Mouse (Mus musculus) lung, embryonic 16.5 days (tissue): ENCODE data around the gene Gys1. TPM values are rescaled to one million over a fixed set of nuclear protein-coding genes. Genes with fewer than 3 reads are reported as not detected.

Source experiments
- ATAC-seq: fragments of 200-750 bp; cut with Nextera tagmentation; 2 replicates; pipeline ENCODE4 v1.8.0; 2017; ENCODE audit warnings: low read depth, mild to moderate bottlenecking, moderate library complexity
- H3K27ac ChIP-seq: fragments of 300-500 bp; sonication (generic); 2 replicates; pipeline ENCODE4 v1.5.1; 2014; ENCODE audit warnings: mild to moderate bottlenecking, control low read depth, low read length
- H3K27me3 ChIP-seq: fragments of 300-500 bp; sonication (generic); 2 replicates; pipeline ENCODE4 v1.6.1; 2014; ENCODE audit warnings: low read depth, low read length, mixed read lengths; ENCODE audit not compliant: control insufficient read depth, insufficient read depth
- H3K36me3 ChIP-seq: fragments of 300-500 bp; sonication (generic); 2 replicates; pipeline ENCODE4 v1.6.1; 2014; ENCODE audit warnings: low read length; ENCODE audit not compliant: control insufficient read depth, insufficient read depth
- H3K4me1 ChIP-seq: fragments of 300-500 bp; sonication (generic); replicated peaks from 2 replicates; pipeline ENCODE4 v1.6.1; 2014; ENCODE audit warnings: low read length, mixed read lengths; ENCODE audit not compliant: control insufficient read depth, insufficient read depth
- H3K4me2 ChIP-seq: fragments of 300-500 bp; sonication (generic); 2 replicates; pipeline ENCODE4 v1.6.1; 2014; ENCODE audit warnings: low read depth, low read length, control low read depth
- H3K4me3 ChIP-seq: fragments of 300-500 bp; sonication (generic); 2 replicates; pipeline ENCODE4 v1.5.1; 2014; ENCODE audit warnings: mild to moderate bottlenecking, low read length, control low read depth
- H3K9ac ChIP-seq: fragments of 300-500 bp; sonication (generic); 2 replicates; pipeline ENCODE4 v1.6.1; 2014; ENCODE audit warnings: low read length, control low read depth
- H3K9me3 ChIP-seq: fragments of 300-500 bp; sonication (generic); 2 replicates; pipeline ENCODE4 v1.6.1; 2016; ENCODE audit warnings: low read length; ENCODE audit not compliant: control insufficient read depth
- WGBS: fragments of 180-500 bp; shearing (Covaris S2); extraction: QIAGEN DNeasy Blood & Tissue Kit; methylation state at CpG from one replicate; pipeline ENCODE4 v1.1.7; 2014; 5-methylcytosine and 5-hydroxymethylcytosine counted together
- polyA plus RNA-seq: library from polyadenylated mRNA; unstranded; fragments of >200 nt; fragmentation: Nextera tagmentation; extraction: Ambion mirVana; gene quantifications from 2 replicates; pipeline ENCODE4 v1.2.1, GENCODE M21; 2015

Gene Gys1
- polyA plus RNA-seq, 1 experiment from 2014 or later: 53.8 TPM

GRCm38 (mm10) chr7:45413864-45414739 is 20.5 kb upstream of the Gys1 start:
- Histone ChIP-seq H3K9me3 (no peaks in the 10 kb centered on the region), H3K27me3 (peaks cover 77% of the 10 kb centered on the region), H3K36me3 (no peaks in the 10 kb centered on the region), H3K4me1 (peaks cover 22% of the 10 kb centered on the region), H3K4me3 (peak overlapping the region; percentile 63), H3K4me2 (peak overlapping the region; percentile 93), H3K9ac (peak overlapping the region; percentile 71), H3K27ac (peak overlapping the region; percentile 78)
- peak; percentile 64 for ATAC-seq
- 2% methylated on average over 26 of the region's 27 CpGs for WGBS

GRCm38 (mm10) chr7:45414740-45415224 is 19.9 kb upstream of the Gys1 start:
- Histone ChIP-seq H3K4me2 (peak overlapping the region; percentile 93; the same call in 1 of the 2 replicates), H3K9me3 (no peaks in the 10 kb centered on the region), H3K4me1 (peaks cover 23% of the 10 kb centered on the region), H3K36me3 (no peaks in the 10 kb centered on the region), H3K27ac (no peak overlapping the region), H3K4me3 (no peak overlapping the region), H3K27me3 (peaks cover 72% of the 10 kb centered on the region), H3K9ac (no peak overlapping the region)
- WGBS: 34% methylated on average over 12 of the region's 12 CpGs
- no peak for ATAC-seq

GRCm38 (mm10) chr7:45415636-45416035 is 19.0 kb upstream of the Gys1 start:
- H3K27ac ChIP-seq: no peak overlapping the region
- H3K4me2 ChIP-seq: peak overlapping the region; percentile 37
- peaks cover 23% of the 10 kb centered on the region for H3K4me1 ChIP-seq
- WGBS: 12% methylated on average over 37 of the region's 37 CpGs
- no peaks in the 10 kb centered on the region for H3K9me3 ChIP-seq
- no peaks in the 10 kb centered on the region for H3K36me3 ChIP-seq
- H3K27me3 ChIP-seq: peaks cover 64% of the 10 kb centered on the region
- no peak for ATAC-seq
- H3K4me3 ChIP-seq: peak overlapping the region; percentile 25
- H3K9ac ChIP-seq: peak overlapping the region; percentile 30

GRCm38 (mm10) chr7:45417962-45418492 is 16.6 kb upstream of the Gys1 start:
- no peak overlapping the region for H3K9ac ChIP-seq
- H3K4me3 ChIP-seq: no peak overlapping the region
- no peak overlapping the region for H3K4me2 ChIP-seq
- H3K27ac ChIP-seq: no peak overlapping the region
- H3K36me3 ChIP-seq: peaks cover 17% of the 10 kb centered on the region
- H3K9me3 ChIP-seq: no peaks in the 10 kb centered on the region
- H3K4me1 ChIP-seq: peaks cover 22% of the 10 kb centered on the region
- ATAC-seq: no peak
- H3K27me3 ChIP-seq: peaks cover 49% of the 10 kb centered on the region
- 10% methylated on average over 13 of the region's 13 CpGs for WGBS

- Histone ChIP-seq H3K4me2 (no peak overlapping the region), H3K9ac (no peak overlapping the region), H3K27me3 (peaks cover 34% of the 10 kb centered on the region), H3K4me1 (peaks cover 9% of the 10 kb centered on the region), H3K9me3 (no peaks in the 10 kb centered on the region), H3K27ac (no peak overlapping the region), H3K4me3 (no peak overlapping the region), H3K36me3 (peaks cover 27% of the 10 kb centered on the region)
- WGBS: 10% methylated on average over 27 of the region's 27 CpGs
- peak; percentile 14; the same call in 1 of the 2 replicates for ATAC-seq
Observed at GRCm38 (mm10) chr7:45419859-45420614, 14.6 kb upstream of the Gys1 start.

GRCm38 (mm10) chr7:45420615-45420919 is 14.1 kb upstream of the Gys1 start, which contains the start of gene Lhb:
Lhb (plus strand) TSS chr7:45420820.
- H3K36me3 ChIP-seq: peaks cover 29% of the 10 kb centered on the region
- ATAC-seq: no peak
- no peaks in the 10 kb centered on the region for H3K9me3 ChIP-seq
- peaks cover 28% of the 10 kb centered on the region for H3K27me3 ChIP-seq
- no peak within 1 kb of the TSS for H3K27ac ChIP-seq
- H3K4me1 ChIP-seq: peaks cover 6% of the 10 kb centered on the region
- no peak within 1 kb of the TSS for H3K4me3 ChIP-seq
- no peak within 1 kb of the TSS for H3K4me2 ChIP-seq
- no peak within 1 kb of the TSS for H3K9ac ChIP-seq
- WGBS: 54% methylated on average over 6 of the region's 6 CpGs

GRCm38 (mm10) chr7:45421194-45421593 is 13.4 kb upstream of the Gys1 start:
- Histone ChIP-seq H3K36me3 (peaks cover 29% of the 10 kb centered on the region), H3K27me3 (peaks cover 22% of the 10 kb centered on the region), H3K9me3 (no peaks in the 10 kb centered on the region), H3K4me3 (no peak overlapping the region), H3K27ac (no peak overlapping the region), H3K4me2 (no peak overlapping the region), H3K9ac (no peak overlapping the region), H3K4me1 (peaks cover 6% of the 10 kb centered on the region)
- ATAC-seq: no peak
- WGBS: 91% methylated on average over 14 of the region's 14 CpGs

GRCm38 (mm10) chr7:45426556-45426955 is 8.1 kb upstream of the Gys1 start:
- no peak for ATAC-seq
- Histone ChIP-seq H3K9ac (no peak overlapping the region), H3K4me1 (no peaks in the 10 kb centered on the region), H3K27me3 (no peaks in the 10 kb centered on the region), H3K4me2 (no peak overlapping the region), H3K27ac (no peak overlapping the region), H3K36me3 (peaks cover 34% of the 10 kb centered on the region), H3K9me3 (no peaks in the 10 kb centered on the region), H3K4me3 (no peak overlapping the region)
- 73% methylated on average over 8 of the region's 8 CpGs for WGBS

- peak overlapping the region; percentile 87 for H3K4me2 ChIP-seq
- peak overlapping the region; percentile 87 for H3K9ac ChIP-seq
- ATAC-seq: no peak
- peak overlapping the region; percentile 88 for H3K4me3 ChIP-seq
- peaks cover 8% of the 10 kb centered on the region; the same call in 1 of the 2 replicates for H3K36me3 ChIP-seq
- peaks cover 33% of the 10 kb centered on the region for H3K4me1 ChIP-seq
- peak overlapping the region; percentile 86 for H3K27ac ChIP-seq
- no peaks in the 10 kb centered on the region for H3K27me3 ChIP-seq
- under 1% methylated on average over 7 of the region's 7 CpGs for WGBS
- no peaks in the 10 kb centered on the region for H3K9me3 ChIP-seq
Observed at GRCm38 (mm10) chr7:45433835-45434202, 825 bp upstream of the Gys1 start.
